ENCODE assay signal across 13 mouse cellular contexts in the genomic region with DNA sequence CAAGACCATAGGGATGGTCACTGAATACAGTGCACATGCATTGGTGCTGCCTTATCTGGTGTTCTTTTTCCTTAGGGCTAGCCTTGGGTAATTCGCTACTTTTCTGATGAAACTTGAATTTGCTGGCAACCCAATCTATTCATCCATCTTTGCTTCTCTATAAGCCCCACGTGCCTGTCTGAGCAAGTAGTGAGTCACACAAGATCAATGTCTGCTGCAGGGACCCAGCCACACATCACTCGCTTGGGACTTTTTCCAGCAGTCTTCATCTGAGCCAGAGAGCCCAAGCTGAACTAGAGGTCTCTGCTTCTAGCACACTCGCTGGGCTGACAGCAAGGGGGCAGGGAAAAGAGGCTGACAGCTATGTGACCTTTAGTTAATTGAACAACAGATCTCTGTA.
"Had no signal": no experiment of that assay in that cellular context is flagged by ENCODE, and none has a peak within 500 bp of the region (broad histone marks: within the 10 kb centered on the region; RNA-seq: fewer than 3 reads in every experiment).

No protein-coding gene starts in this region.

- H3K4me3 ChIP-seq: left cerebral cortex, adult 2 months; limb, embryonic 10.5 days; liver, embryonic 15.5 days; megakaryocyte, embryonic 14.5 days; midbrain, embryonic 15.5 days; neural tube, embryonic 13.5 days; stomach, embryonic 15.5 days had no signal

- H3K27me3 ChIP-seq: liver, embryonic 15.5 days; megakaryocyte, embryonic 14.5 days; midbrain, embryonic 15.5 days; neural tube, embryonic 13.5 days; stomach, embryonic 15.5 days had no signal

- DNase-seq: kidney, postnatal 10 days; lung, adult 2 months; lung, postnatal 10 days; right cerebral cortex, postnatal 14 days; thymus, adult 2 months; thymus, postnatal 25 days had no signal

- H3K36me3 ChIP-seq: limb, embryonic 10.5 days; liver, embryonic 15.5 days; midbrain, embryonic 15.5 days; neural tube, embryonic 13.5 days; stomach, embryonic 15.5 days had no signal
